Mouse (Mus musculus) lung, adult 2 months (tissue): ENCODE data around the gene Acer1.

Source experiments
- CTCF ChIP-seq: fragments of 200-500 bp; IDR thresholded peaks from 2 replicates; pipeline ENCODE4 v1.5.1; 2011; ENCODE audit warnings: mild to moderate bottlenecking, low read length, control low read depth; ENCODE audit not compliant: insufficient read depth
- POLR2A ChIP-seq: fragments of 200-500 bp; IDR thresholded peaks from 2 replicates; pipeline ENCODE4 v1.6.1; 2011; ENCODE audit warnings: low read depth, mild to moderate bottlenecking, control low read depth, low read length, borderline replicate concordance; ENCODE audit errors: extremely low read depth

GRCm38 (mm10) chr17:56979524-56979923 is 2.4 kb downstream of the Acer1 start:
- TF ChIP-seq CTCF = no peak
- TF ChIP-seq POLR2A = no peak
